Mouse (Mus musculus) megakaryocyte, embryonic 14.5 days (primary cell): ENCODE results near the gene Csrnp3. TPM values are rescaled to one million over a fixed set of nuclear protein-coding genes. Genes with fewer than 3 reads are reported as not detected.

Experiments used
- H3K27me3 ChIP-seq: replicated peaks from 2 replicates; pipeline ENCODE3; 2012; ENCODE audit warnings: inconsistent platforms
- H3K36me3 ChIP-seq: replicated peaks from 2 replicates; pipeline ENCODE3; 2012; ENCODE audit warnings: low read length, inconsistent platforms, mixed read lengths
- H3K4me1 ChIP-seq: 2 replicates; pipeline ENCODE4 v1.6.1; 2012; ENCODE audit warnings: inconsistent platforms
- H3K4me3 ChIP-seq: replicated peaks from 2 replicates; pipeline ENCODE3; 2012; ENCODE audit warnings: moderate library complexity, mild to moderate bottlenecking, inconsistent platforms
- H3K9me3 ChIP-seq: 2 replicates; pipeline ENCODE4 v1.6.1; 2012; ENCODE audit warnings: inconsistent platforms
- FLI1 ChIP-seq: IDR thresholded peaks from 2 replicates; pipeline ENCODE4 v1.6.1; 2012; ENCODE audit warnings: low read length, inconsistent platforms, mixed read lengths
- GATA1 ChIP-seq: IDR thresholded peaks from 3 replicates; pipeline ENCODE4 v1.6.1; 2012; ENCODE audit warnings: mixed read lengths, low read length, inconsistent platforms, borderline replicate concordance
- polyA plus RNA-seq: library from polyadenylated mRNA; stranded (reverse); fragments of >175 nt; gene quantifications from 2 replicates; pipeline ENCODE4 v1.2.3, GENCODE M21; 2012; ENCODE audit warnings: low replicate concordance; ENCODE audit not compliant: insufficient read depth

The Csrnp3 gene
- polyA plus RNA-seq, 1 experiment = not detected

DNA sequence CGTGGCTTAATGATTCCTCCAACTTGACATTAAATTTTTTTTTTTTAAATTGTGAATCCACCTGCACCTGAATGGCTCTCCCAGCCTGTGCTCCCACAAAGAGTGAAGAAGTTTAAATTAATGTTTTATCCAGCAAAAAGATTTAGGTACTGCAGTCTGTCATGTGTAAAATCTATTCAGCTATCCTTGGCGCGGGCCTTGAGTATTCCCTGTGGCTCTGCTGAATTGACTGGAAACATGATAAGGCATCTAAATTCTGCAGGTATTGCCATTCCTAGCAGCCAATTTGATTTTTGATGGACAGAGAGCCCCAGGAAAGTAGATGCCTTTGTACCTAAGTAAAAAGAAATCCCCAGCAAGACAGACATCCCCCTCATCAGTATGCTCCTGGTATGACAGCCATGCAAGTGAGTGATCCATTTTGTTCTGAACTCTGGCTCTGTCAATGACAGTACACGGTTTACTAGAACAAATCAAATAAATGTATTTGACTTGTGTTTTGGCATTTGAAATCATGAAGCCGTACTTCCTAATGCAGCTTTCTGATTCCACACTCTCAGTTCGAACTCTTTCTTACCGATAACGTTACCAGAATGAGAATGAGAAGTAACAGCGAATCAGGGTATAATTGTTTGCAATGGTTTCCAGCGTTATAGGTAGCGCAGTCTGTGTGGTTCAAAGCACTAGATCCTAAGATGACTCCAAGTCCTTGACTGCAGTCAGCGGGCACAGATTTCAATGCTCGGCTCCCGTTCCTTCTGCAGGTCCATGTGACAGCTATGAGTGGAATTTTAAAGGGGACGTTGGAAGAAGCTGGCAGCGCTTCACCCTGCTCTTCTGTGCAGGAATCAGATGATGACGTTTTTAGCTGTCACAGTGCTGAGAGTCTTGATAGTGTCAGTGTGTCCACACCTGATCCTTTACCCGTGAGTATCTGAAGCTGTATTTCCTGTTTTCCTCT, 14.5 kb downstream of the Csrnp3 start:
- H3K9me3 ChIP-seq = peaks cover 6% of the 10 kb centered on the region
- H3K36me3 ChIP-seq = no peaks in the 10 kb centered on the region
- H3K27me3 ChIP-seq = no peaks in the 10 kb centered on the region
- no peak overlapping the region for H3K4me3 ChIP-seq
- no peak for TF ChIP-seq GATA1
- TF ChIP-seq FLI1 = no peak
- H3K4me1 ChIP-seq = no peaks in the 10 kb centered on the region

DNA sequence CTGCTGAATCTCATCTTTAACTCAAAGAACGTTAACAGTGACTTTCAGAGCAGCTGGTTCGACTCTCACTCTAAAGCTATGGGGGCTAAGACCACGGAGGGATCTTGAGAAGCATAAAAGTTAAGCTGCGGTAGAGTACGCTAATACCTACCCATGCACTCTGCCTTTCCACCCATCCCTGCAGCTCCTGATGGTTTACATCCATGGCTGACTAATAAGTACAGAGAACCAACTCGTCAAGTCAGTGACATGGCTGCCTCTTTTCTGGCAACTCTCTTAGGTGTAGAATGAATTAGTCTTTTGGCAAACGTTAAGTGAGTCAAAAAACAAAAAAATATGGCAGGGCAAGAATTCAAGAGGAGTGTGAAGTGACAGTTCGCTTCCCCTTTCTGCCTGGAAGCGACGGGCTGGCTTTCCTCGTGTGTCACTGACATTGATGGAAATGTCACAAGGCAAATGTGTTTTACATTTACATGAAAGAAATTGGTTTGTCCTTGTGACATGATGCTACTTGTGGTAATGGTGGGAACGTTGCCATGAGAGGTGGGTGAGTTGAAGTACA, 19.3 kb downstream of the Csrnp3 start:
- Histone ChIP-seq H3K4me3 (no peak overlapping the region), H3K27me3 (no peaks in the 10 kb centered on the region), H3K9me3 (peaks cover 6% of the 10 kb centered on the region), H3K36me3 (no peaks in the 10 kb centered on the region), H3K4me1 (no peaks in the 10 kb centered on the region)
- TF ChIP-seq FLI1 (no peak), GATA1 (no peak)

DNA sequence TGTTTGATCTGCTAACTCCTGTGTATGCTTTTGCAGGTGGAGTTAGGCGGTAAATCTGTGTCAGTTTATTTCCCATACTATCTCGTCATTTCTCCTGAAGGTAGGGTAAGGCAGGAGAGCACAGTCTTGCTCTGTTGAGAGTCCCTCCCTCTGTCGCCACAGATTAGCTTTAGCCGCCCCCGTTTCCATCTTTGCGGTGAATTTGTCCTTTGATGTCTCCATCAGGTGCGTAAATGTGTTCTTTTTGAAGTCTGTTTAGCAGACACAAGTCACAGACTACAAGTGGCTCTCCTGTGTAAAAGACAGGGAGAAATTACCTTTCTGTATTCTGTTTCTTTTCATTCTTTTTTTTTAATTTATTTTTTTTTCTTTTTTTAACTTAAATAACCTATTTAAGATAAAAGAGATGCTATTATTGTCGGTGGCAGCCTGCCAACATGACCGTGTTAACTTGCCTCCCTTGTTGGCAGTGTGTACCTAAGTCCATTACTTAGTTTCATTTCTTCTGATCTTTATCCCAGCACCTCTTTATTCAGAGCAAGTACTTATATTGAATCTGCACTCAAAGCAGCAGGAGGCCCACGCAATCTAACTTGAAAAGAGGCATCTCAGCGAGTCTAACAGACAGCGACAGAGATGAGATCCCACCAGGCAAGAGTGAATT, 25.5 kb downstream of the Csrnp3 start:
- TF ChIP-seq FLI1 (no peak), GATA1 (no peak)
- Histone ChIP-seq H3K36me3 (no peaks in the 10 kb centered on the region), H3K27me3 (no peaks in the 10 kb centered on the region), H3K4me1 (0 out of 2 replicates have a peak, but pooled peaks cover 4% of the 10 kb centered on the region), H3K4me3 (peak overlapping the region; percentile 47), H3K9me3 (0 out of 2 replicates have a peak, but pooled peaks cover 3% of the 10 kb centered on the region)

DNA sequence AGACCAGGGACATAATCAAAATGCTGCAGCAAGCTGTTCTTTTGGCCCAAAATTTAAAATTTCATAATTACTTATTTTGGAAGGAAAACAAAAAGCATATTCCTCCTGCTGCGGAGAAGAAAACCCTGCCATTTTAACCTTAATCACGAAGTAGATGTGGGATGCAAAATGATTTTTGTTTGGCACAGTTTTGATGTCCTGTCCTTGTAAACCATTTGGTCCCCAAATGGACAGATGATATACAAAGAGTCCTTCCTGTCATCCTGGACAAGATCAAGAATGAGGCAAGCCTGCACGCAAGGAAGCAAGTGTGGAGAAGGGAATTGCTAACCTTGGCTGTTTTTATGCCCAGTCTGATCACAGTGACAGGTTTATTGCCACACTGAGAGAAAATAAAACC, 46.0 kb downstream of the Csrnp3 start:
- Histone ChIP-seq H3K9me3 (0 out of 2 replicates have a peak, but pooled peaks cover 2% of the 10 kb centered on the region), H3K36me3 (no peaks in the 10 kb centered on the region), H3K27me3 (no peaks in the 10 kb centered on the region), H3K4me1 (no peaks in the 10 kb centered on the region), H3K4me3 (no peak overlapping the region)
- TF ChIP-seq FLI1 (no peak), GATA1 (no peak)

DNA sequence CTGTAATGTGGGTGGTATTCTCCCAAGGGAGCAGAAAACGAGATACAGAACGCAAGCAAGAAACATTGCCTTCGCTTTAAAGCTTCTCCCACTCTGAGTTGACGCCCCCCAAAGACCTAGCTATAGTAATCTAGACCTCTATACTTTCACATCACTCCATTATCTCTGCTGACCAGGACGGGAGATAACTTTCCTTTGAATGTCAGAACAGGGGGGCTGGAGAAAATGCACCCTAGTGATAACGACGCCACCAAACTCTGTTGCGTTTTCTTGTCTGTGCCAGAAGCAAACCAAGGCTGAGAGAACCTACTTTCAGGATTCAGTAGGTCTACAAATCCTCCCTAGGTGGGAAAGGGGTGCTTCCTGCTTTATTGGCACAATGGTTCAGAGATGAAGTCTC, 47.7 kb downstream of the Csrnp3 start:
- H3K36me3 ChIP-seq = no peaks in the 10 kb centered on the region
- TF ChIP-seq GATA1 = no peak
- no peak for TF ChIP-seq FLI1
- no peaks in the 10 kb centered on the region for H3K4me1 ChIP-seq
- H3K27me3 ChIP-seq = no peaks in the 10 kb centered on the region
- 0 out of 2 replicates have a peak, but pooled peaks cover 7% of the 10 kb centered on the region for H3K9me3 ChIP-seq
- H3K4me3 ChIP-seq = no peak overlapping the region

DNA sequence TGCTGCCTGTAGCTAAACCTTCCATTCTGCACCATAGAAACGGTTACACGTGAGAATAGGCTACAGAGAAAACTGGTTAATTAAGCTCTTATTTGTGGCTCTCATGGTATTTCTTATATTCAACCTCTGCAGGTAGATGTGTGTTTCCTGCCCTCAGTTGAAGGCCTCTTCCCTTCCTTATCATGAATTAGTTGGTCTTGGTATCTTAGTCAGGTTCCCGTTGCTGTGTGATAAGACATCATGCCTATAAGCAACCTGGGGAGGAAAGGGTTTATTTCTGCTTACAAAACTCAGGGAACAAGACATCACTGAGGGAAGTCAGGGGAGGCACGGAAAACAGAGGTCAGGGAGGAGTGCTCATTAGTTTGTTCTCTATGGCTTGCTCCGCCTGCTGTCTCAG, 48.7 kb downstream of the Csrnp3 start:
- H3K4me3 ChIP-seq = no peak overlapping the region
- H3K4me1 ChIP-seq = no peaks in the 10 kb centered on the region
- 0 out of 2 replicates have a peak, but pooled peaks cover 7% of the 10 kb centered on the region for H3K9me3 ChIP-seq
- TF ChIP-seq GATA1 (no peak), FLI1 (no peak)
- no peaks in the 10 kb centered on the region for H3K27me3 ChIP-seq
- no peaks in the 10 kb centered on the region for H3K36me3 ChIP-seq

DNA sequence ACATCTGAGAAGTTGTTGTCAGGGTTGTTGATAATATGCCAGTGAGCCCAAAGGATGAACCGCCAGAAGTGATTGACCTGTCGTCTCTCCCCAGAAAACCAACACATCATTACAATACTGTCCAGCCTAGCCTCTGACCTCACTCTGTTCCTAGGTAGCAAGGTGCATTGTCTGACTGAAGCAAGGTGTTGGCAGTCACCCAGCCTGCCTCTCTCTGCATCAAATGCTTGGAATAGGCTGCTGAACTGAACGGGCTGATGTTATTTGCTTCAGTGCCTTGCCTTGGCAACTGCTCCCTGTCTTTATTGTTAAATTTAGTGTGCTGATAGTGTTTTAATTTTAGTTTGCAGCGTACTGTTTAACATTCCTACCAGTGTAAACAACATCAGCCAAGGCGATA, 51.0 kb downstream of the Csrnp3 start:
- TF ChIP-seq FLI1 (no peak), GATA1 (no peak)
- Histone ChIP-seq H3K9me3 (0 out of 2 replicates have a peak, but pooled peaks cover 7% of the 10 kb centered on the region), H3K4me1 (no peaks in the 10 kb centered on the region), H3K27me3 (no peaks in the 10 kb centered on the region), H3K36me3 (no peaks in the 10 kb centered on the region), H3K4me3 (no peak overlapping the region)

DNA sequence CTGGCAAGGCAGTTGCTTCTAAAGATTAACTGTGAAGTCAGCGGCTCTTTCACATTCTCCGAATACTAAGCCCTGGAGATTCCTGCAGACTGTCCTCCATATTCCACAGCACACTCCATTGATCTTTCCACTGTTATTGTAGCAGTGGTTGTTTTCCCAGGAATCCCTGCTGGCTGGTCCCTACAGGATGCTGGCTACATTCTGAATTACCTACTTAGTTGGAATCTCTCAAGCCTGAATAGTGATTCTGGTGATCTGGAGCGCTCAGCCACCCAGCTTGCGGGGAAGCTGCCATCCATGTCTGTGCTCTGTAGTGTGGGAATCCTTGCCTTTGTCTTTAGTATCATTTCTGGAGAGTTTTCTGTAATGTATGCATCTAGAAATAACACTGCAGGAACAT, 51.5 kb downstream of the Csrnp3 start:
- H3K36me3 ChIP-seq = no peaks in the 10 kb centered on the region
- no peaks in the 10 kb centered on the region for H3K27me3 ChIP-seq
- no peak overlapping the region for H3K4me3 ChIP-seq
- no peaks in the 10 kb centered on the region for H3K4me1 ChIP-seq
- 0 out of 2 replicates have a peak, but pooled peaks cover 7% of the 10 kb centered on the region for H3K9me3 ChIP-seq
- no peak for TF ChIP-seq FLI1
- TF ChIP-seq GATA1 = no peak

DNA sequence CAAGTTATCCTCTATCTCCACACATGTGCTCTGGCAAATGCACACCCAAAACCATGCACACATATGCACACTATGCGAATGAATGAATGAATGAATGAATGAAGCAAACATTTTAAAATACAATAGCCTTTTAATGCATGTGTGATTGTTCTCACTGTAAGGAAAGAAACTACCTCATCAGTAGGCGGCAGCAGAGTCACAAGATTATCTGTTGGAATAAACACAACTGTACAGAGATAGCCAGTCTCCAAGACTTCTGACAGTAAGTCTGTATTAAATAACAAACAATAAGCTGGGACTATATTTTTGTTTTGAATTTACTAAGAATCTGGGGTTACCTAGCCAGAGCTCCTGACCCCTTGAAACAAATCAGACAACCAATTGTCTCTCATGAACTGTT, 53.9 kb downstream of the Csrnp3 start:
- H3K36me3 ChIP-seq = no peaks in the 10 kb centered on the region
- H3K27me3 ChIP-seq = no peaks in the 10 kb centered on the region
- H3K9me3 ChIP-seq = 0 out of 2 replicates have a peak, but pooled peaks cover 7% of the 10 kb centered on the region
- no peak overlapping the region for H3K4me3 ChIP-seq
- no peak for TF ChIP-seq FLI1
- no peak for TF ChIP-seq GATA1
- no peaks in the 10 kb centered on the region for H3K4me1 ChIP-seq
